Mouse (Mus musculus): ENCODE data around the gene Lipo1. TPM values are rescaled to one million over a fixed set of nuclear protein-coding genes. Genes with fewer than 3 reads are reported as not detected.
"Not testable (repeated sequence)": the region's sequence is repeated elsewhere in the genome, so short reads cannot be mapped to it uniquely, and the experiment has no call there.

The Lipo1 gene
- total RNA-seq (2014; rRNA removed): not detected in 2 replicates
- polyA plus RNA-seq (2015; fragmentation: Nextera tagmentation; extraction: Ambion mirVana): not detected in 2 replicates

DNA sequence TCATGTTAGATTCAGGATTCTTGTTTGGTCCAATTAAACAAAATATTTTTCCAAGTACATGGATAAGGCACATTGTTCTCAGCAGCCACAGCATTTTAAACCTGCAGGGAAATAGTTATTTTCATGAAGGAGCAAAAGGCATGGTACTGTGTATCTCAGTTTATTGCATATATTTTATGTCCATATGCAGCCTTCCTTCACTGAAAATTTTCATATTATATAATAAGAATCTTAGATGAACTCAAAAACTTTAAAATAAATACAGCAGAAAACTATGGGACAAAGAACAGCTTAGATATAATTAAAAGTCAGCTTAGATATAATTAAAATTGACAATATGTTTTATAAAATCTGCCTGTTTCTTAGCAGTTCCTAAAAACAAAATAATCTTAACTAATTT lies at the start of gene Lipo1:
Gene Lipo1 (minus strand): TSS at position 101 of the 400 bp plus-strand sequence.
- not testable (repeated sequence) for H3K9ac ChIP-seq; DNase-seq; H3K36me3 ChIP-seq (ENCODE audit: insufficient read depth); H3K4me1 ChIP-seq (ENCODE audit: insufficient read depth); H3K4me2 ChIP-seq (ENCODE audit: low read depth); H3K27me3 ChIP-seq (ENCODE audit: insufficient read depth, low read length); ATAC-seq; H3K27ac ChIP-seq (ENCODE audit: low read depth, low read length); H3K9me3 ChIP-seq (ENCODE audit: low read length); H3K4me3 ChIP-seq (ENCODE audit: low read depth, low read length)

DNA sequence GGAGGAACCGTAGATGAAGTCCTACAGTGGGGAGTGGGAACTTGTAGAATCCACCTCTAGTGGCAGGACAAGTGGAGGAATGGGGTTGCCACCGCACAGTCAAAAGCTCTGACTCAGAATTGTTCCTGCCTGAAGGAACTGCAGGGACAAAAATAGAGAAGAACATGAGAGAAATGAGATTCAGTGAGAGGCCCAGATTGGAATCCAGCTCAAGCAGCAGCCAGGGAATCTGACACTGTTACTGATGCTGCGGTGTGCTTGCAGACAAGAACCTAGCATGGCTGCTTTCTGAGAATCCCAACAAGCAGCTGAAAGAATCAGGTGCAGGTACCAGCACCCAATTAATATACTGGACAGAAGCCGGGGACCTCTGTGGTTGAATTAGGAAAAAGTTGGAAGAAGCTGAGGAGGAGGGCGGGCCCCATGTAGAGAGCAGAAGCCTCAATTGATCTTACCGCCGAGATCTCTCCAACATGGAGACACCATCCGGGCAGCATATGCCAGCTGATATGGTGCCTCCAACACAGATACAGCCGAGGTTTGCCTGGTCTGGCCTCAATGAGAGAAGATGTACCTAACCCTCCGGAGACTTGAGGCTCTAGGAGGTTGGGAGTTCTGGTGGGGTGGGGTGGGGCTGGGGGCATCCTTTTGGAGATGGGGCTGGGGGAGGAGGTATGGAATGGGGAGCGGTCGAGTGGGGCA lies 532 bp downstream of the Lipo1 start:
- no peak for ATAC-seq
- WGBS: 91% methylated on average over 12 of the region's 12 CpGs
- no peak for DNase-seq
- H3K4me3 ChIP-seq (ENCODE audit: low read depth, low read length): no peak overlapping the region
- H3K4me1 ChIP-seq (ENCODE audit: insufficient read depth): no peaks in the 10 kb centered on the region
- H3K9ac ChIP-seq: no peak overlapping the region
- no peaks in the 10 kb centered on the region for H3K36me3 ChIP-seq (ENCODE audit: insufficient read depth)
- no peak overlapping the region for H3K4me2 ChIP-seq (ENCODE audit: low read depth)
- no peak overlapping the region for H3K27ac ChIP-seq (ENCODE audit: low read depth, low read length)
- H3K9me3 ChIP-seq (ENCODE audit: low read length): no peaks in the 10 kb centered on the region
- no peaks in the 10 kb centered on the region for H3K27me3 ChIP-seq (ENCODE audit: insufficient read depth, low read length)
- TF ChIP-seq CTCF (IDR thresholded peaks at IDR 0.05; ENCODE audit: low read depth): no peak

DNA sequence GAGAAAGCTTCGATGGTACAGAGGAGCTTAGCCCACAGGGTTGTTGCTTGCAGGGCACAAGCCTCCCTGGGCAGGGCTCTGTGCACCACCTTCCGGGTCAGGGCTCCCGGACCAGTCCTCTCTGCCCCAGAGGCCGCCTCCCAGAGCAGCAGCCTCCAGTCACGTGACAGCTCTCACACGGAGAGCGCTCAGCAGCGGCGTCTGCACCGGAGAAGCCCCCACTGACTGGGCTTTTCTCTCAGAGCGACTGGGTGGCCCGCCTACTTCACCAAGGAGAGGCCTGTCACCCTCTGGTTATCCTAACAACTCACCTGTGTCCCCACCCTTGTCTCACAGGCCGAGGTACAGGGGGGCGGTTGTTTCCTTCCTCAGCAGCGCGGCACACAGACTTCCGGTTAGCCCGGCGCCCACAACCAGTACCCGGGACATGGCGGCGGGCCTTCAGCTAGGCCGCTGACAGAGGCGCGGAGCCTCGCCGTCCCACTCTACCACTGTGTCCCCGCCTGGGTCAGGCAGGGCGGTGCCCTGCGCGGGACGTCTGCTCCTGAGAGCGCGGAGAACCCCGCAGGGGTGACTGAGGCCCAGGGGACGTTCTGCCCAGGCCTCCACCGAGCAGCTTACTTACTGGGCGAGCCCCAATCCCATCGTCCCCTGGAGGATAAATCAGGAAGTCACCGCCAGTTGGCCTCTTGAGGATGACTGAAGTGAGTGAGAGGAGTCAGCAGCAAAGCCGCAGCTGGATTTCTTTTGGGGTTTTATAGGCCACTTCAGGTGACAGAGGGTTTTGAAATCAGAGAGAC lies 25.8 kb downstream of the Lipo1 start, which contains the start of gene Lipo3:
Gene Lipo3 (minus strand): TSS at position 665 of the 800 bp plus-strand sequence.
- H3K36me3 ChIP-seq (ENCODE audit: insufficient read depth); H3K9me3 ChIP-seq (ENCODE audit: low read length); H3K4me1 ChIP-seq (ENCODE audit: insufficient read depth); H3K9ac ChIP-seq; H3K27me3 ChIP-seq (ENCODE audit: insufficient read depth, low read length); H3K4me3 ChIP-seq (ENCODE audit: low read depth, low read length); H3K27ac ChIP-seq (ENCODE audit: low read depth, low read length): not testable (repeated sequence)
- ATAC-seq: peak; percentile 94
- H3K4me2 ChIP-seq (ENCODE audit: low read depth): peak within 1 kb of the TSS; percentile 37
- WGBS: 39% methylated on average over 13 of the region's 41 CpGs
- DNase-seq: peak; percentile 5

- ATAC-seq; DNase-seq; H3K4me1 ChIP-seq (ENCODE audit: insufficient read depth); H3K9ac ChIP-seq; H3K9me3 ChIP-seq (ENCODE audit: low read length); H3K4me2 ChIP-seq (ENCODE audit: low read depth); H3K4me3 ChIP-seq (ENCODE audit: low read depth, low read length); H3K36me3 ChIP-seq (ENCODE audit: insufficient read depth); H3K27me3 ChIP-seq (ENCODE audit: insufficient read depth, low read length); H3K27ac ChIP-seq (ENCODE audit: low read depth, low read length): not testable (repeated sequence)
- 95% methylated on average over 1 of the region's 1 CpGs for WGBS
These were observed 36.0 kb downstream of the Lipo1 start, which contains the start of gene Lipo2 for GRCm38 (mm10) chr19:33751259-33751658. Lipo2 (minus strand) TSS chr19:33751359.

Other genes starting within 250 kb of the Lipo1 start
- not detected in 2 replicates for gene Gm8978, start 162.2 kb downstream of the Lipo1 start, total RNA-seq (2014; rRNA removed)
- not detected in 2 replicates for gene Gm8978, start 162.2 kb downstream of the Lipo1 start, polyA plus RNA-seq (2015; fragmentation: Nextera tagmentation; extraction: Ambion mirVana)
- 0.38 and 2.0 TPM in 2 replicates for gene Lipo2, start 36.1 kb downstream of the Lipo1 start, total RNA-seq (2014; rRNA removed)
- 0.43 and 1.2 TPM in 2 replicates for gene Lipo2, start 36.1 kb downstream of the Lipo1 start, polyA plus RNA-seq (2015; fragmentation: Nextera tagmentation; extraction: Ambion mirVana)
- 9.5 and 15.8 TPM in 2 replicates for gene Lipo3, start 25.5 kb downstream of the Lipo1 start, total RNA-seq (2014; rRNA removed)
- gene Lipo3, start 25.5 kb downstream of the Lipo1 start, polyA plus RNA-seq (2015; fragmentation: Nextera tagmentation; extraction: Ambion mirVana): 10.8 and 13.6 TPM in 2 replicates
- not detected in 2 replicates for gene Lipf, start 173.7 kb upstream of the Lipo1 start, total RNA-seq (2014; rRNA removed)
- not detected in 2 replicates for gene Lipf, start 173.7 kb upstream of the Lipo1 start, polyA plus RNA-seq (2015; fragmentation: Nextera tagmentation; extraction: Ambion mirVana)
- not detected in 2 replicates for gene Lipk, start 220.8 kb upstream of the Lipo1 start, total RNA-seq (2014; rRNA removed)
- not detected in 2 replicates for gene Lipk, start 220.8 kb upstream of the Lipo1 start, polyA plus RNA-seq (2015; fragmentation: Nextera tagmentation; extraction: Ambion mirVana)

Measured in forebrain, postnatal 0 days (tissue).